Mouse (Mus musculus): ENCODE measurements around the gene Sart3. TPM values are rescaled to one million over a fixed set of nuclear protein-coding genes. Genes with fewer than 3 reads are reported as not detected.

Gene Sart3
- polyA plus RNA-seq, 2 experiments: 41.7 to 56.8 TPM

DNA sequence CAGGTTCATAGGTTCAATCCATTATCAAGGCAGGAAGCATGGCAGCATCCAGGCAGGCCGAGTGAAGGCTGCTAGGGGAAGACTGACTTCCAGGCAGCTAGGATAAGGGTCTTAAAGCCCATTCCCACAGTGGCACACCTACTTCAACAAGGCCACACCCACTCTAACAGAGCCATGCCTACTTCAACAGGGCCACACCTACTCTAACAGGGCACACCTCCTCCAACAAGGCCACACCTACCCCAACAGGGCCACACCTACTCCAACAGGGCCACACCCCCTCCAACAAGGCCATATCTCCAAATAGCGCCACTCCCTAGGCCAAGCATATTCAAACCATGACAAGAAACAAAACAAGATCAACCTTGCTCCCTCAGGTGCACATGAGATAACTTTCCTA, 59.4 kb downstream of the Sart3 start:
- H3K27ac ChIP-seq (replicated peaks; ENCODE audit: low read depth, low read length): no peak overlapping the region
- no peaks in the 10 kb centered on the region for H3K27me3 ChIP-seq (ENCODE audit: control insufficient read depth, insufficient read depth, low read length)
- H3K4me3 ChIP-seq (replicated peaks; ENCODE audit: low read length): no peak overlapping the region
- no peaks in the 10 kb centered on the region for H3K4me1 ChIP-seq (ENCODE audit: control insufficient read depth, insufficient read depth, low read length)
- WGBS: 70% methylated on average over 2 of the region's 2 CpGs
- DNase-seq (ENCODE audit: low spot score) (no peak), ATAC-seq (ENCODE audit: low FRiP score, low read depth) (no peak)
- H3K9me3 ChIP-seq (ENCODE audit: control insufficient read depth, low read length): no peaks in the 10 kb centered on the region
- no peak for TF ChIP-seq POLR2A (IDR thresholded peaks at IDR 0.05; ENCODE audit: borderline replicate concordance, extremely low read depth, insufficient read depth, insufficient read length)
- no peak overlapping the region for H3K9ac ChIP-seq (ENCODE audit: low read depth, low read length, severe bottlenecking)
- no peak overlapping the region for H3K4me2 ChIP-seq (replicated peaks; ENCODE audit: low read depth, low read length, severe bottlenecking)
- no peaks in the 10 kb centered on the region for H3K36me3 ChIP-seq (ENCODE audit: control insufficient read depth, insufficient read depth, low read length)

DNA sequence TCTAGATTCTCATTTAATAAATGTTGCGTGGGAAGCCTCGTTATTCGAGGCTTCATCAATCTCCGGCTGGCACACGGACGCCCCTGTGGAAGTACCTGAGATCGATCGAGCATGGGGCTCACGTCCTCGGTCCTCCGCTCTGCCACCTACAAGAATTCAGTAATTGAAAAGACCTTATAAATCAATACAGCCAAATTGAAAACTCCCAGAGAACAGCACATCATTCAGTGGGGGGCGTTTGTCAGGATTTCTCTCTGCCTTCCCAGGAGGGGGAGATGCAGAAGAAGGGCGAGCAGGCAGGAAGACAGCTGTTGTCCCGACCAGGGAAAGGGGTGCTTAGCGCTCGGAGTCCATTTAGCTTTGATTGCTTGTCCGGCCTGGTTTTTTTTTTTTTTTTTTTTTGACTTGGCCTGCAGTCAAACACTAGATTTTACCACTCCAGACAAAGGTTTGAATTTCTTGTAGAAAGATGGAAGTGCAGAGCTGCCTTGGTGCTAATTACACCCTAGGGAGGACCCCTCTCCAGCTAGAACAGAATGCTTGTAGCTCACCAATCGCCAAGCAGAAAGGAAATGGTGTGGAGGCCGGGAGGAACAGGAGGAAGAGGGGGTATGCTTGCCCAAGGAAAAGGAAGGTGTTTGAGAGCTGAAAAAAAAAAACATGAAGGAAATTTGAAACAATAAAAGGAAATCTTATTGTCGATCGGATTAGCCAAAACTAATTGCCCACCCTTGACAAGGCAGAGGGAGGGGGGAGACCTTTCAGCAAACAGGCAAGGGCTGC, 68.3 kb downstream of the Sart3 start:
- DNase-seq (ENCODE audit: low spot score) (peak; percentile 45), ATAC-seq (ENCODE audit: low FRiP score, low read depth) (0 out of 2 replicates have a peak, but pooled peaks have one; percentile 37)
- WGBS: 32% methylated on average over 21 of the region's 21 CpGs
- Histone ChIP-seq H3K9ac (ENCODE audit: low read depth, low read length, severe bottlenecking) (0 out of 2 replicates have a peak overlapping the region, but pooled peaks have one; percentile 16), H3K27me3 (ENCODE audit: control insufficient read depth, insufficient read depth, low read length) (no peaks in the 10 kb centered on the region), H3K4me3 (replicated peaks; ENCODE audit: low read length) (no peak overlapping the region), H3K9me3 (ENCODE audit: control insufficient read depth, low read length) (no peaks in the 10 kb centered on the region), H3K4me1 (ENCODE audit: control insufficient read depth, insufficient read depth, low read length) (peaks cover 18% of the 10 kb centered on the region; the same call in 1 of the 2 replicates), H3K4me2 (replicated peaks; ENCODE audit: low read depth, low read length, severe bottlenecking) (0 out of 2 replicates have a peak overlapping the region, but pooled peaks have one; percentile 3), H3K36me3 (ENCODE audit: control insufficient read depth, insufficient read depth, low read length) (no peaks in the 10 kb centered on the region), H3K27ac (replicated peaks; ENCODE audit: low read depth, low read length) (no peak overlapping the region)
- TF ChIP-seq POLR2A (IDR thresholded peaks at IDR 0.05; ENCODE audit: borderline replicate concordance, extremely low read depth, insufficient read depth, insufficient read length): no peak

DNA sequence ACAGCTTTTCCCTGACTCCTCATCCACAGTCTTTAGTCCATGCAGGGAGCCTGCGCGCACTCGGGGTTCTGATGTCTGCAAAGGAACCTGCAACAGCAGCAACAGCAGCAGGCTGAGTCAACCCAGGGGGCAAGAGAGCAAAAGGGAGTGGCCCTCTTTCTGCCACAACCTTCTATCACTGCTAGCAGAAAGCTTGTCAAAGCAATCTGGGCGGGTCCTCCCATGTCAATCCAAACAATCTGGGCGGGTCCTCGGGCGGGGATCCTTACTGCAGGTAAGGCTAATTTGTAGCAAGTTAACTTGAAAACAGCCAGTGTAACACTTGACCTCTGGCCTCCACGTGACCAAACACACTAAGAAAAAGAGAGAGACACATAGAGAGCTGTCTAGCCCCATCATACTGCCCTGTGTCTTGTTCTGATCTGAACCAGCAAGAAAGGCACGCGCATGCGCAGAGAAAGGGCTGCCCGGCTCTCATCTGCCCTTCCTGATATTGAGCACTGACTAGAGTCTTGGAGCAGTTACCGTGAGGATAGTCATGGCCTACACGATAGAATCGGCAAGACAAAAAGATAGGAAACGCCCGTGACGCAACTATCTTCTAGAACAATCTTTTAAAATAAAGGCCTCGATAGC, 71.8 kb downstream of the Sart3 start:
- no peak for DNase-seq (ENCODE audit: low spot score)
- H3K4me3 ChIP-seq (replicated peaks; ENCODE audit: low read length): no peak overlapping the region
- peaks cover 23% of the 10 kb centered on the region for H3K4me1 ChIP-seq (ENCODE audit: control insufficient read depth, insufficient read depth, low read length)
- no peaks in the 10 kb centered on the region for H3K27me3 ChIP-seq (ENCODE audit: control insufficient read depth, insufficient read depth, low read length)
- no peaks in the 10 kb centered on the region for H3K9me3 ChIP-seq (ENCODE audit: control insufficient read depth, low read length)
- ATAC-seq (ENCODE audit: low FRiP score, low read depth): no peak
- 81% methylated on average over 19 of the region's 19 CpGs for WGBS
- no peak for TF ChIP-seq POLR2A (IDR thresholded peaks at IDR 0.05; ENCODE audit: borderline replicate concordance, extremely low read depth, insufficient read depth, insufficient read length)
- no peak overlapping the region for H3K27ac ChIP-seq (replicated peaks; ENCODE audit: low read depth, low read length)
- no peak overlapping the region for H3K9ac ChIP-seq (ENCODE audit: low read depth, low read length, severe bottlenecking)
- no peaks in the 10 kb centered on the region for H3K36me3 ChIP-seq (ENCODE audit: control insufficient read depth, insufficient read depth, low read length)
- no peak overlapping the region for H3K4me2 ChIP-seq (replicated peaks; ENCODE audit: low read depth, low read length, severe bottlenecking)

DNA sequence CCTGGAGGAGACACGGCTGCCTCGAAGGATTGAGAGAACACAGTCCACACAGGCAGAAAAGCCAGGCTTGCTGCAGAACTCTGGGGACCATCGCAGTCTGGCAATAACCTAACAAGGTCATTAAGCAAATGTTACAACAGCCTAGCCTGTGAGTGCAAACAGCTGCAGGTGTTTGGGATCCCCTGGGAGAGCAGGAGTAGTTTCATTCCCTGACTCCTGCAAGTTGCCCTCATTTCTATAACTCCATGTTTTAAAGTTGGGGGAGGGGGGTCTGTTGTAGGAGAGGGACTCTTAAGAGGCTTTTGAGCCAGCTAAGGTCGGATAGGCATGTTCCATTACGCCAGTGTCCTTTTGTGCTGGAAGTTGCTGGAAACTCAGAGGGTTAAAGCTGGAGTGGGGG, 77.9 kb downstream of the Sart3 start:
- H3K27me3 ChIP-seq (ENCODE audit: control insufficient read depth, insufficient read depth, low read length): no peaks in the 10 kb centered on the region
- DNase-seq (ENCODE audit: low spot score) (peak; percentile 83), ATAC-seq (ENCODE audit: low FRiP score, low read depth) (peak; percentile 85)
- peak overlapping the region; percentile 84 for H3K27ac ChIP-seq (replicated peaks; ENCODE audit: low read depth, low read length)
- H3K9me3 ChIP-seq (ENCODE audit: control insufficient read depth, low read length): no peaks in the 10 kb centered on the region
- peak overlapping the region; percentile 25 for H3K4me2 ChIP-seq (replicated peaks; ENCODE audit: low read depth, low read length, severe bottlenecking)
- no peak overlapping the region for H3K4me3 ChIP-seq (replicated peaks; ENCODE audit: low read length)
- TF ChIP-seq POLR2A (IDR thresholded peaks at IDR 0.05; ENCODE audit: borderline replicate concordance, extremely low read depth, insufficient read depth, insufficient read length): no peak
- H3K9ac ChIP-seq (ENCODE audit: low read depth, low read length, severe bottlenecking): no peak overlapping the region
- peaks cover 26% of the 10 kb centered on the region for H3K4me1 ChIP-seq (ENCODE audit: control insufficient read depth, insufficient read depth, low read length)
- WGBS: 4% methylated on average over 5 of the region's 5 CpGs
- H3K36me3 ChIP-seq (ENCODE audit: control insufficient read depth, insufficient read depth, low read length): no peaks in the 10 kb centered on the region

DNA sequence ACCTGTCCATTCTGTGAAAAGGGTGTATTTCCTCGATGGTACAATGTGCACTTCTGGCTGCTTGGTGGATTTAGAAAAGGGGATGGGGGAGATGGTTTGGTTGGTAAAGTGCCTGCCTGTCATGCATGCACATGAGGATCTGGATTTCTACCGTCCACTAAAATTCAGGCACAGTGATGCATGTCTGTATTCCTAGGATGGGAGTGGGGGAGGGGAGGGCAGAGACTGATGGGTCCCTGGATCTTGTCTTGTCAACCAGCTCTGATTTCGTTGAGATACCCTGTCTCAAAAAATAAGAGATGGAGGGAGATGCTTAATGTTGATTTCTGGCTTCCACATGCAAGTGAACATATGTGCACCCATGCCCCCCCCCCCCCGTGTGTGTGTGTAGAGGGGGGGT, 78.3 kb downstream of the Sart3 start:
- Histone ChIP-seq H3K9me3 (ENCODE audit: control insufficient read depth, low read length) (no peaks in the 10 kb centered on the region), H3K9ac (ENCODE audit: low read depth, low read length, severe bottlenecking) (no peak overlapping the region), H3K4me2 (replicated peaks; ENCODE audit: low read depth, low read length, severe bottlenecking) (peak overlapping the region; percentile 25; the same call in 1 of the 2 replicates), H3K4me3 (replicated peaks; ENCODE audit: low read length) (no peak overlapping the region), H3K27ac (replicated peaks; ENCODE audit: low read depth, low read length) (peak overlapping the region; percentile 6; the same call in 1 of the 2 replicates), H3K36me3 (ENCODE audit: control insufficient read depth, insufficient read depth, low read length) (no peaks in the 10 kb centered on the region), H3K27me3 (ENCODE audit: control insufficient read depth, insufficient read depth, low read length) (no peaks in the 10 kb centered on the region), H3K4me1 (ENCODE audit: control insufficient read depth, insufficient read depth, low read length) (peaks cover 27% of the 10 kb centered on the region)
- ATAC-seq (ENCODE audit: low FRiP score, low read depth) (0 out of 2 replicates have a peak, but pooled peaks have one; percentile 2), DNase-seq (ENCODE audit: low spot score) (no peak)
- TF ChIP-seq POLR2A (IDR thresholded peaks at IDR 0.05; ENCODE audit: borderline replicate concordance, extremely low read depth, insufficient read depth, insufficient read length): no peak
- WGBS: 28% methylated on average over 4 of the region's 4 CpGs

Measured in limb, embryonic 14.5 days (tissue).